Mouse (Mus musculus) intestine, embryonic 16.5 days (tissue): ENCODE measurements around the gene Gm20388. TPM values are rescaled to one million over a fixed set of nuclear protein-coding genes. Genes with fewer than 3 reads are reported as not detected.

Experiments used
- ATAC-seq: fragments of 200-750 bp; cut with Nextera tagmentation; 2 replicates; pipeline ENCODE4 v1.8.0; 2017; ENCODE audit warnings: moderate TSS enrichment, moderate library complexity
- H3K27ac ChIP-seq: fragments of 300-500 bp; sonication (generic); 2 replicates; pipeline ENCODE4 v1.5.1; 2014; ENCODE audit warnings: mild to moderate bottlenecking, low read length
- H3K27me3 ChIP-seq: fragments of 300-500 bp; sonication (generic); replicated peaks from 2 replicates; pipeline ENCODE4 v1.6.1; 2014; ENCODE audit warnings: low read length, control low read depth, mixed read lengths; ENCODE audit not compliant: control insufficient read depth, insufficient read depth
- H3K36me3 ChIP-seq: fragments of 300-500 bp; sonication (generic); 2 replicates; pipeline ENCODE4 v1.6.1; 2014; ENCODE audit warnings: low read length, control low read depth; ENCODE audit not compliant: control insufficient read depth, insufficient read depth
- H3K4me1 ChIP-seq: fragments of 300-500 bp; sonication (generic); 2 replicates; pipeline ENCODE4 v1.6.1; 2014; ENCODE audit warnings: low read length, control low read depth, mixed read lengths; ENCODE audit not compliant: control insufficient read depth, insufficient read depth
- H3K4me2 ChIP-seq: fragments of 300-500 bp; sonication (generic); 2 replicates; pipeline ENCODE4 v1.6.1; 2014; ENCODE audit warnings: low read depth, low read length, control low read depth
- H3K4me3 ChIP-seq: fragments of 300-500 bp; sonication (generic); 2 replicates; pipeline ENCODE4 v1.5.1; 2014; ENCODE audit warnings: mild to moderate bottlenecking, low read length
- H3K9ac ChIP-seq: fragments of 300-500 bp; sonication (generic); 2 replicates; pipeline ENCODE4 v1.6.1; 2014; ENCODE audit warnings: low read depth, low read length
- H3K9me3 ChIP-seq: fragments of 300-500 bp; sonication (generic); 2 replicates; pipeline ENCODE4 v1.6.1; 2016; ENCODE audit warnings: low read length, control low read depth; ENCODE audit not compliant: control insufficient read depth
- WGBS: fragments of 180-500 bp; shearing (Covaris S2); extraction: QIAGEN DNeasy Blood & Tissue Kit; methylation state at CpG from one replicate; pipeline ENCODE4 v1.1.7; 2014; 5-methylcytosine and 5-hydroxymethylcytosine counted together
- polyA plus RNA-seq: library from polyadenylated mRNA; unstranded; fragments of >200 nt; fragmentation: Nextera tagmentation; extraction: Ambion mirVana; gene quantifications from 2 replicates; pipeline ENCODE4 v1.2.1, GENCODE M21; 2015

Gm20388 gene
- polyA plus RNA-seq = 5.8 and 7.1 TPM in 2 replicates

DNA sequence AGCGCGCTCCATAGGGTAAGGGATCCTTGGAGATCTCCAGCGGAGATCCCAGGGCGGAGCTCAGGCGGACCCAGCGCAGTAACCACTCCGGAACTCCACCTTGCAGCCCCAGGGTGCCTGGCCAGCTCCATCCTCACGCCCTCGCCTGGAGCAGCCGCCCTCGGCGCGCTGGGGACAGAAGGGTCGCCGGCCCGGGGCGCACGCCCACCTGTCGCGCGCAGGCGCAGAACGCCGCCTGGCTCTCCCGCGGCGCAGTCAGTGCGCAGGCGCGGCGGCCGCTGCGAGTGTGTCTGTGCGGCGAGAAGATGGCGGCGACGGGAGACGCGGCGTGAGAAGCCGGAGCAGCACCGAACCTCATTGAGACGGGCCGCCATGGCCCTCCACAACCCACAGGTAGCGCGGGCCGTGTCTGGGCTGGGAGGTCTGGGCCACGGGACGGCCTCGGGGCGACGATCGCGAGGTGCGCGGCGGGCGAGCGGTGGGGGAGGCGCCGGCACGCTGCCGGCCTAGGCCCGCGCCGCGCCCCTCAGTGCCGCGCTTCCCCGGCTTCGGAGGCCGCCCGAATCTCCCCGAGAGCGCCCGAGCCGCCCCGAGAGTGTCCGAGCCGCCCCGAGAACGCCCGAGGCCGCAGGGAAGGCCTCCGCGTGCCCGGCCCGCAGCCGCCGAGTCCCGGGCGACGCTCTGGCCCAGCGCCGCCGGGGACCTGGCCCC is at the start of gene Gm20388:
Gene Gm20388 (plus strand): TSS at position 295 of the 711 bp plus-strand sequence.
- ATAC-seq = peak; percentile 95
- Histone ChIP-seq H3K27me3 (no peaks in the 10 kb centered on the region), H3K4me1 (peaks cover 35% of the 10 kb centered on the region), H3K27ac (peak within 1 kb of the TSS; percentile 93), H3K4me3 (peak within 1 kb of the TSS; percentile 80), H3K9ac (peak within 1 kb of the TSS; percentile 92), H3K36me3 (no peaks in the 10 kb centered on the region), H3K9me3 (no peaks in the 10 kb centered on the region), H3K4me2 (peak within 1 kb of the TSS; percentile 90)
- WGBS = under 1% methylated on average over 95 of the region's 97 CpGs

DNA sequence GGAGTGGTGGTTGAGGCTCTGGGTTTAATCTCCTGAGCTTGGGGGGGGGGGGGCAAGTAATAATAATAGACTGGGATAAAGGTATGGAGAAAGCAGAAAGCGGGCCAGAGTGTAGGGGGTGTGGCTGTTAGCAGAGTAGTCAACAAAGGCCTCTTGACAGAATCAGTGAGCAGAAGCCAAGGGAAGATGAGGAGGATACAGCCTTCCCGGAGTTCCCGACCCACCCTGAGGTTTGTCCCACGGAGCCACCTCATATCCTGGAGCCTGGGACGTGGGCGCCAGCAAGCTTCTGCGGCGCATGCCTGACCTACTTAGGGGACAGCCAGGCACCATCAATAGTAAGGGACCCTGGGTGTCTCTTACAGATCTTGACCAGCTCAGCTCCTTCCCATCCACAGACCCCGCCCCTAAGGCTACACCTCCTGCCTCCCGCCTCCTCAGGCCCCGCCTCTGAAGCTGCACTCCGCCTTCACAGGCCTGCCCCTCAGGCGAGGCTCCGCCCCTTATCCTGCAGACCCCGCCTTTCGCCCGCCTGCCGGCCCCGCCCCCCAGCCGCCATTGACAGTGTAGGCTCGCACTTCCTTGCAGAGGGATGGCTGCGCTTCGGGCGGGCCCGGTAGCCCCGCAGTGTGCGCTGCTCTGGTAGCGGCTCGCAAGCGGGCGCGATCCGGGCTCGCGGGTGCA is 48.8 kb upstream of the Gm20388 start, which contains the start of gene Klhl36:
Gene Klhl36 (plus strand): TSS at position 561 of the 684 bp plus-strand sequence.
- H3K4me2 ChIP-seq = peak within 1 kb of the TSS; percentile 63
- ATAC-seq = peak; percentile 98
- H3K36me3 ChIP-seq = no peaks in the 10 kb centered on the region
- peak within 1 kb of the TSS; percentile 87 for H3K4me3 ChIP-seq
- H3K9ac ChIP-seq = peak within 1 kb of the TSS; percentile 89
- no peaks in the 10 kb centered on the region for H3K27me3 ChIP-seq
- H3K27ac ChIP-seq = peak within 1 kb of the TSS; percentile 76
- no peaks in the 10 kb centered on the region for H3K9me3 ChIP-seq
- WGBS = under 1% methylated on average over 35 of the region's 35 CpGs
- peaks cover 11% of the 10 kb centered on the region for H3K4me1 ChIP-seq

DNA sequence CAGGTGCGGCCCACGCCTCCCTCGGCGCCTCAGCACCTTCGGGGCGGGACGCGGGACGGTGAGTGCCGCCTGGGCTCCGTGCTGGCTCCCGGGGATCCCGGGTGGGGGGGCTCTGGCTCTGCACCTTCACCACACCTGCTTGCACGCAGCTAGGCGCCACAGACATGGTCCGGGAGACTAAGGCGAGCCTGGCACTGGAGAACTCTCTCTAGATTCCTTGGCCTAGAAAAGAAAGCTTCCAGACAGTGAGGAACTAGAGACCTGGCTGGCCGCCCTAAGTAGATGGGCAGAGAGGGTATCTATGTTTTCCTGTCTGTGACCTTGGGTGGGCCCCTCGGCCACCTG is 48.3 kb upstream of the Gm20388 start:
- ATAC-seq = no peak

DNA sequence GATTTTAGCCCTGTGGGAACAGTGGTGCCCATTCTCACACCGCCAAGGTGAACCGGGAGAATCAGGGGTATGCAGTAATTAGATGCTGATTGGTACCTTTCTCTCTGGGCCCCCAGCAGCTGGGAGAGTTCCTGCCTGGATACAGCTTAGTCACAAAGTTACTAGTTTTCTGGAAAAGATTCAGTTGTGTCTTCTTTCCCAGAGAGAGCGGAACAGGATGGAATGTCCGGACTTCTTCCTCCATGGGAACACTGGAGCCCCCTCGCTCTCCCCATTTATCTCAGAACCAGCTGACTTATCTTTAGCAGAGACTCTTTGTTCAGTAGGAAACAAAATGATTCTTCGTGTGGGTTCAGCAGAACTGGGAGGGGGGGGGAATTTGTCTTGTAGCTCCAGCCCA is 47.9 kb upstream of the Gm20388 start:
- Histone ChIP-seq H3K36me3 (no peaks in the 10 kb centered on the region), H3K4me1 (peaks cover 11% of the 10 kb centered on the region), H3K4me2 (peak overlapping the region; percentile 63), H3K9ac (peak overlapping the region; percentile 89), H3K4me3 (peak overlapping the region; percentile 87), H3K9me3 (no peaks in the 10 kb centered on the region), H3K27ac (no peak overlapping the region), H3K27me3 (no peaks in the 10 kb centered on the region)
- ATAC-seq = no peak
- WGBS = 11% methylated on average over 6 of the region's 6 CpGs

More for the DNA sequence above, 48.3 kb upstream of the Gm20388 start:
- Histone ChIP-seq H3K27me3 (no peaks in the 10 kb centered on the region), H3K9me3 (no peaks in the 10 kb centered on the region), H3K4me1 (peaks cover 11% of the 10 kb centered on the region), H3K36me3 (no peaks in the 10 kb centered on the region), H3K27ac (peak overlapping the region; percentile 76), H3K4me3 (peak overlapping the region; percentile 87), H3K9ac (peak overlapping the region; percentile 89), H3K4me2 (peak overlapping the region; percentile 63)
- 2% methylated on average over 19 of the region's 19 CpGs for WGBS

DNA sequence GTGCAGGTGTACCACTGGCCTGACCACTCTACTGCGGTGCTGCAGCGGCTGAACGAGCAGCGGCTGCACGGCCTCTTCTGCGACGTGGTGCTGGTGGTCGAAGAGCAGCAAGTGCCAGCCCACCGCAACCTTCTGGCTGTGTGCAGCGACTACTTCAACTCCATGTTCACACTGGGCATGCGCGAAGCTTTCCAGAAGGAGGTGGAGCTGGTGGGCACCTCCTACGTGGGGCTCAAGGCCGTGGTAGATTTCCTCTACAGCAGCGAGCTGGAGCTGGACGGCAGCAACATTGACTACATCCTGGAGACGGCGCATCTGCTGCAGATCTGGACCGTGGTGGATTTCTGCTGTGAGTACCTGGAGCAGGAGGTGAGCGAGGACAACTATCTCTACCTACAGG is 41.0 kb upstream of the Gm20388 start:
- Histone ChIP-seq H3K27me3 (no peaks in the 10 kb centered on the region), H3K36me3 (peaks cover 27% of the 10 kb centered on the region), H3K9ac (no peak overlapping the region), H3K4me1 (no peaks in the 10 kb centered on the region), H3K4me3 (no peak overlapping the region), H3K27ac (no peak overlapping the region), H3K9me3 (peaks cover 10% of the 10 kb centered on the region; the same call in 1 of the 2 replicates), H3K4me2 (no peak overlapping the region)
- no peak for ATAC-seq
- WGBS = 77% methylated on average over 20 of the region's 20 CpGs

DNA sequence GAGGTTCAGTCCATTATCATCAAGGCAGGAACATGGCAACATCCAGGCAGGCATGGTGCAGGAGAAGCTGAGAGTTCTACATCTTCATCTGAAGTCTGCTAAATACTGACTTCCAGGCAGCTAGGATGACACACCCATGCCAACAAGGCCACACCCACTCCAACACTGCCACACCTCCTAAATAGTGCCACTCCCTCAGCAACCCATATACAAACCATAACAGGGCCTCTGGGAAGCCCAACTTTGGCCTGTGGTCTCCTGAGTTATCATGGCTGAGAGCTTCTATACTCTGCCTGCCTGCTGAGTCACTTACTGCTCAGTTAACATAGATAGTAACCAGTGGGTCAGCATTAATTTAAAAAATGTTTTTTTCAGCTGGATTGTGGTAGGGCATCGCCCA is 37.5 kb upstream of the Gm20388 start:
- Histone ChIP-seq H3K9ac (no peak overlapping the region), H3K4me1 (no peaks in the 10 kb centered on the region), H3K9me3 (peaks cover 10% of the 10 kb centered on the region; the same call in 1 of the 2 replicates), H3K27ac (no peak overlapping the region), H3K4me3 (no peak overlapping the region), H3K27me3 (no peaks in the 10 kb centered on the region), H3K36me3 (peaks cover 29% of the 10 kb centered on the region), H3K4me2 (no peak overlapping the region)
- 93% methylated on average over 1 of the region's 1 CpGs for WGBS
- no peak for ATAC-seq

DNA sequence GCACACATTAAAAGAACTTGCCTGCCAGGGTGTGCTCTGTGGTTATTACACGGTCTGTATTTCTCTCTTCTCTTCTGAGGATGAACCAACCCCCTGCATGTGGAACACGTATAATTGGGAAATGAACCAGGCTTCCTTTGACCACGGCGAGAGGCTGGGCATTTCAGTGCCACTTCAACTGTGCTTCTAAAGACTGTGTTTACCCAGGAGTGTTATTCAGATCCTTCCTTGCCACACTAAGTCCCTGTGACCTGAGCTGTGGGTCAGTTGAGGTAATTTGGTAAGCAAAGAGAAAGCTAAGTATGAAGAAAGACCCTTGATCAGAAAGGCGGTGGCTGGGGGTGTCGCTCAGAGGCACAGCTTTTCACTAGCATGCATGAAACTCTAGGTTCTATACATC is 29.3 kb upstream of the Gm20388 start:
- H3K4me1 ChIP-seq = peaks cover 13% of the 10 kb centered on the region
- H3K4me3 ChIP-seq = no peak overlapping the region
- no peaks in the 10 kb centered on the region for H3K9me3 ChIP-seq
- WGBS = 76% methylated on average over 6 of the region's 6 CpGs
- no peak overlapping the region for H3K9ac ChIP-seq
- H3K27ac ChIP-seq = no peak overlapping the region
- 0 out of 2 replicates have a peak, but pooled peaks cover 2% of the 10 kb centered on the region for H3K36me3 ChIP-seq
- no peaks in the 10 kb centered on the region for H3K27me3 ChIP-seq
- no peak overlapping the region for H3K4me2 ChIP-seq
- ATAC-seq = no peak

DNA sequence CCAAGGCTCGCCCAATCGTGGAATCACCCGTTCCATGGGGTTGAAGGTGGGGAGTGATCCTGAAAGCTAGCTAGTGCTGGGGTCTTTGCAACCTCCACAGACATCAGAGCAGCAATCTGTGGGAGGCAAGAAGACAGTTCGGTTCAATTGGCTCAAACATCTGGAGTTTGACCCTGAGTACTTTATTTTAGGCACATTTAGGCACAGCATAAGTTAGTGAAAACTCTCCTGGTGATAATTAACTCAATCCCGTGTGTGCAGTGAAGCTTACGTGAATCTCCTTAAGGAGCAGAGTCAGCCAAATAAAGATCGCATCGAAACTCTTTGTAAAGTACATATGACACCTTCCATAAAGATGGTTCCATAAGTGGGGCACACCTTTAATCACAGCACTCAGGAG is 28.7 kb upstream of the Gm20388 start:
- ATAC-seq = no peak
- Histone ChIP-seq H3K9ac (no peak overlapping the region), H3K4me2 (no peak overlapping the region), H3K9me3 (no peaks in the 10 kb centered on the region), H3K27ac (no peak overlapping the region), H3K27me3 (no peaks in the 10 kb centered on the region), H3K4me1 (peaks cover 13% of the 10 kb centered on the region), H3K36me3 (no peaks in the 10 kb centered on the region), H3K4me3 (no peak overlapping the region)
- 82% methylated on average over 8 of the region's 8 CpGs for WGBS

DNA sequence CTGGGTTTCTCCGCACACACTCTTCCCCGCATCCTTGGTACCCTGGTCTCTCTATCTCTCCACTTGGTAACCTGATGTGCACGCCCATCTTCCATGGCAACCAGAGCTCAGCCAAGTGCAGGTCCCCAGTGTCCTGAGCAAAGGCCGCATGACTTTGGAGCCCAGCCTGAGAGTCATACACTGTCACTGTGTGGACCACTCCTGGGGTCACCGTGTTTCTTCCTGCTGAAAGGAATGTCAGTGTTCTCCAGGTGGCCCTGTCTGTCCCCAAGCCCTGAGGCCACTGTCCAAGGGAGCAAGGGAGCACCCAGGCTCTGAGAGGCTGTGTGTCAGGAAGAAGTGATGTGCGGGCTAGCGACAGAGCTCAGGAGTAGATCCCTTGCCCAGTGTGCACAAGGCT is 27.4 kb upstream of the Gm20388 start:
- no peaks in the 10 kb centered on the region for H3K9me3 ChIP-seq
- H3K36me3 ChIP-seq = no peaks in the 10 kb centered on the region
- no peaks in the 10 kb centered on the region for H3K27me3 ChIP-seq
- ATAC-seq = no peak
- peaks cover 13% of the 10 kb centered on the region for H3K4me1 ChIP-seq
- 94% methylated on average over 7 of the region's 7 CpGs for WGBS
- H3K9ac ChIP-seq = no peak overlapping the region
- no peak overlapping the region for H3K4me2 ChIP-seq
- H3K27ac ChIP-seq = no peak overlapping the region
- no peak overlapping the region for H3K4me3 ChIP-seq
